Mouse (Mus musculus): ENCODE measurements at regions not wholly inside any gene's neighbourhood (a gene's known extent, or its start where the extent isn't known, plus 50 kb on each side); places are given as distances from the start of the nearest gene placed in this dataset.

GRCm38 (mm10) chr9:41849628-41850326 is 274.3 kb downstream of the Sorl1 start:
- no peak for ATAC-seq (ENCODE audit: low read depth)
- Histone ChIP-seq H3K4me2 (ENCODE audit: low read depth, low read length) (no peak overlapping the region), H3K9me3 (ENCODE audit: control insufficient read depth, low read length) (no peaks in the 10 kb centered on the region), H3K4me3 (ENCODE audit: low read length) (no peak overlapping the region), H3K27ac (ENCODE audit: low read length) (no peak overlapping the region), H3K4me1 (replicated peaks; ENCODE audit: control insufficient read depth, insufficient read depth, low read length) (no peaks in the 10 kb centered on the region), H3K36me3 (ENCODE audit: control insufficient read depth, insufficient read depth, low read length) (no peaks in the 10 kb centered on the region), H3K27me3 (ENCODE audit: control insufficient read depth, insufficient read depth, low read depth, low read length) (no peaks in the 10 kb centered on the region), H3K9ac (ENCODE audit: low read length) (no peak overlapping the region)
- 64% methylated on average over 4 of the region's 4 CpGs for WGBS

GRCm38 (mm10) chr9:41844616-41845015 is 279.5 kb downstream of the Sorl1 start:
- H3K9me3 ChIP-seq (ENCODE audit: control insufficient read depth, low read length) = no peaks in the 10 kb centered on the region
- 90% methylated on average over 3 of the region's 3 CpGs for whole genome bisulfite sequencing
- H3K27me3 ChIP-seq (ENCODE audit: control insufficient read depth, insufficient read depth, low read depth, low read length) = no peaks in the 10 kb centered on the region

GRCm38 (mm10) chr9:41834487-41835404 is 289.4 kb downstream of the Sorl1 start:
- H3K4me2 ChIP-seq (ENCODE audit: low read depth, low read length) = no peak overlapping the region
- 65% methylated on average over 11 of the region's 11 CpGs for WGBS
- H3K9me3 ChIP-seq (ENCODE audit: control insufficient read depth, low read length) = peaks cover 3% of the 10 kb centered on the region; the same call in 1 of the 2 replicates
- no peak overlapping the region for H3K4me3 ChIP-seq (ENCODE audit: low read length)
- ATAC-seq (ENCODE audit: low read depth) = no peak
- no peak overlapping the region for H3K9ac ChIP-seq (ENCODE audit: low read length)
- no peak overlapping the region for H3K27ac ChIP-seq (ENCODE audit: low read length)
- no peaks in the 10 kb centered on the region for H3K4me1 ChIP-seq (replicated peaks; ENCODE audit: control insufficient read depth, insufficient read depth, low read length)
- H3K36me3 ChIP-seq (ENCODE audit: control insufficient read depth, insufficient read depth, low read length) = no peaks in the 10 kb centered on the region
- H3K27me3 ChIP-seq (ENCODE audit: control insufficient read depth, insufficient read depth, low read depth, low read length) = no peaks in the 10 kb centered on the region

More at GRCm38 (mm10) chr9:41844616-41845015, 279.5 kb downstream of the Sorl1 start:
- Histone ChIP-seq H3K9ac (ENCODE audit: low read length) (no peak overlapping the region), H3K36me3 (ENCODE audit: control insufficient read depth, insufficient read depth, low read length) (no peaks in the 10 kb centered on the region), H3K4me2 (ENCODE audit: low read depth, low read length) (no peak overlapping the region), H3K27ac (ENCODE audit: low read length) (no peak overlapping the region), H3K4me1 (replicated peaks; ENCODE audit: control insufficient read depth, insufficient read depth, low read length) (no peaks in the 10 kb centered on the region), H3K4me3 (ENCODE audit: low read length) (no peak overlapping the region)
- no peak for ATAC-seq (ENCODE audit: low read depth)

- ATAC-seq (ENCODE audit: low read depth) = no peak
- Histone ChIP-seq H3K36me3 (ENCODE audit: control insufficient read depth, insufficient read depth, low read length) (no peaks in the 10 kb centered on the region), H3K4me1 (replicated peaks; ENCODE audit: control insufficient read depth, insufficient read depth, low read length) (no peaks in the 10 kb centered on the region), H3K9ac (ENCODE audit: low read length) (no peak overlapping the region), H3K4me2 (ENCODE audit: low read depth, low read length) (no peak overlapping the region), H3K27ac (ENCODE audit: low read length) (no peak overlapping the region), H3K4me3 (ENCODE audit: low read length) (no peak overlapping the region), H3K9me3 (ENCODE audit: control insufficient read depth, low read length) (peaks cover 3% of the 10 kb centered on the region; the same call in 1 of the 2 replicates), H3K27me3 (ENCODE audit: control insufficient read depth, insufficient read depth, low read depth, low read length) (no peaks in the 10 kb centered on the region)
- WGBS = 97% methylated on average over 1 of the region's 1 CpGs
Measured at GRCm38 (mm10) chr9:41833408-41833807, 290.7 kb downstream of the Sorl1 start.

- Histone ChIP-seq H3K9ac (ENCODE audit: low read length) (no peak overlapping the region), H3K4me2 (ENCODE audit: low read depth, low read length) (no peak overlapping the region), H3K27ac (ENCODE audit: low read length) (no peak overlapping the region), H3K4me1 (replicated peaks; ENCODE audit: control insufficient read depth, insufficient read depth, low read length) (no peaks in the 10 kb centered on the region), H3K27me3 (ENCODE audit: control insufficient read depth, insufficient read depth, low read depth, low read length) (no peaks in the 10 kb centered on the region), H3K36me3 (ENCODE audit: control insufficient read depth, insufficient read depth, low read length) (no peaks in the 10 kb centered on the region), H3K4me3 (ENCODE audit: low read length) (no peak overlapping the region), H3K9me3 (ENCODE audit: control insufficient read depth, low read length) (no peaks in the 10 kb centered on the region)
- ATAC-seq (ENCODE audit: low read depth) = no peak
- WGBS = 71% methylated on average over 4 of the region's 4 CpGs
Measured at GRCm38 (mm10) chr9:41827356-41827755, 296.7 kb downstream of the Sorl1 start.

GRCm38 (mm10) chr9:41821401-41821800 is 302.7 kb downstream of the Sorl1 start:
- Histone ChIP-seq H3K4me2 (ENCODE audit: low read depth, low read length) (no peak overlapping the region), H3K4me3 (ENCODE audit: low read length) (no peak overlapping the region), H3K4me1 (replicated peaks; ENCODE audit: control insufficient read depth, insufficient read depth, low read length) (no peaks in the 10 kb centered on the region), H3K27me3 (ENCODE audit: control insufficient read depth, insufficient read depth, low read depth, low read length) (no peaks in the 10 kb centered on the region), H3K36me3 (ENCODE audit: control insufficient read depth, insufficient read depth, low read length) (no peaks in the 10 kb centered on the region), H3K9me3 (ENCODE audit: control insufficient read depth, low read length) (no peaks in the 10 kb centered on the region), H3K27ac (ENCODE audit: low read length) (no peak overlapping the region), H3K9ac (ENCODE audit: low read length) (no peak overlapping the region)
- no peak for ATAC-seq (ENCODE audit: low read depth)
- 53% methylated on average over 4 of the region's 4 CpGs for WGBS

- Histone ChIP-seq H3K9me3 (ENCODE audit: control insufficient read depth, low read length) (no peaks in the 10 kb centered on the region), H3K4me2 (ENCODE audit: low read depth, low read length) (no peak overlapping the region), H3K27me3 (ENCODE audit: control insufficient read depth, insufficient read depth, low read depth, low read length) (no peaks in the 10 kb centered on the region), H3K36me3 (ENCODE audit: control insufficient read depth, insufficient read depth, low read length) (no peaks in the 10 kb centered on the region), H3K9ac (ENCODE audit: low read length) (no peak overlapping the region), H3K4me1 (replicated peaks; ENCODE audit: control insufficient read depth, insufficient read depth, low read length) (no peaks in the 10 kb centered on the region), H3K4me3 (ENCODE audit: low read length) (no peak overlapping the region), H3K27ac (ENCODE audit: low read length) (no peak overlapping the region)
- ATAC-seq (ENCODE audit: low read depth) = no peak
- 37% methylated on average over 11 of the region's 11 CpGs for WGBS
Measured at GRCm38 (mm10) chr9:41817740-41818461, 306.2 kb downstream of the Sorl1 start.

GRCm38 (mm10) chr9:41815921-41816320 is 308.2 kb downstream of the Sorl1 start:
- no peak for ATAC-seq (ENCODE audit: low read depth)
- 74% methylated on average over 2 of the region's 2 CpGs for WGBS

GRCm38 (mm10) chr9:41809291-41809690 is 314.8 kb downstream of the Sorl1 start:
- no peak overlapping the region for H3K27ac ChIP-seq (ENCODE audit: low read length)
- H3K9ac ChIP-seq (ENCODE audit: low read length) = no peak overlapping the region
- no peaks in the 10 kb centered on the region for H3K36me3 ChIP-seq (ENCODE audit: control insufficient read depth, insufficient read depth, low read length)
- H3K4me1 ChIP-seq (replicated peaks; ENCODE audit: control insufficient read depth, insufficient read depth, low read length) = peaks cover 12% of the 10 kb centered on the region; the same call in 1 of the 2 replicates
- H3K4me2 ChIP-seq (ENCODE audit: low read depth, low read length) = no peak overlapping the region
- ATAC-seq (ENCODE audit: low read depth) = no peak
- no peak overlapping the region for H3K4me3 ChIP-seq (ENCODE audit: low read length)
- no peaks in the 10 kb centered on the region for H3K9me3 ChIP-seq (ENCODE audit: control insufficient read depth, low read length)
- 67% methylated on average over 4 of the region's 4 CpGs for WGBS
- no peaks in the 10 kb centered on the region for H3K27me3 ChIP-seq (ENCODE audit: control insufficient read depth, insufficient read depth, low read depth, low read length)

More at GRCm38 (mm10) chr9:41815921-41816320, 308.2 kb downstream of the Sorl1 start:
- Histone ChIP-seq H3K36me3 (ENCODE audit: control insufficient read depth, insufficient read depth, low read length) (no peaks in the 10 kb centered on the region), H3K4me1 (replicated peaks; ENCODE audit: control insufficient read depth, insufficient read depth, low read length) (no peaks in the 10 kb centered on the region), H3K4me3 (ENCODE audit: low read length) (no peak overlapping the region), H3K9me3 (ENCODE audit: control insufficient read depth, low read length) (no peaks in the 10 kb centered on the region), H3K9ac (ENCODE audit: low read length) (no peak overlapping the region), H3K27ac (ENCODE audit: low read length) (no peak overlapping the region), H3K27me3 (ENCODE audit: control insufficient read depth, insufficient read depth, low read depth, low read length) (no peaks in the 10 kb centered on the region), H3K4me2 (ENCODE audit: low read depth, low read length) (no peak overlapping the region)
